Mouse (Mus musculus): ENCODE measurements at regions not wholly inside any gene's neighbourhood (a gene's known extent, or its start where the extent isn't known, plus 50 kb on each side); places are given as distances from the start of the nearest gene placed in this dataset.
A peak's percentile ranks its signal among the peaks of the same experiment; 100 is the strongest.

- DNase-seq: no peak
Measured at GRCm38 (mm10) chr1:41104869-41105268, 299.5 kb downstream of the Tmem182 start.

GRCm38 (mm10) chr1:41121636-41122175, 316.3 kb downstream of the Tmem182 start:
- DNase-seq: no peak

DNA sequence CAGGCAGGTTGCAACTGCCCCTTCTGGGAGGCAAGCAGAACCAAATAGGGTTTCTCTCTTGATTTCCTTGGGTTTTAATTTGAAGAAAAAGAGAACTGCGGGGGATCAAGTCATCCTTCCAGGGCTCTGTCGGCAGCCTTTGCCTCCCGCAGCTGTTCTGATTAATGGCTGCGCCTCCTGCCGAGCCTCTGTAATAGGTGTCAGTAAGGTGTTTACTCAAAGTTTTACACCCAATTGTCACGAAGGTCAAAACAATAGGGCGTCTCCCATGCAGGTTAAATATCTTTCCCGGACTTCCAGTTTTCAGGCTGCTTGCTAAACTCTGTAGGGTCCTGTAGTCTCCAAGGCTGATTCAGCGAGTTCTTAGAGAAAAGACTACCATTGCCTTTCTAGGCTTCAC, 326.0 kb downstream of the Tmem182 start:
- DNase-seq: no peak

- DNase-seq: no peak
Measured at GRCm38 (mm10) chr1:41133143-41133542, 327.7 kb downstream of the Tmem182 start.

DNA sequence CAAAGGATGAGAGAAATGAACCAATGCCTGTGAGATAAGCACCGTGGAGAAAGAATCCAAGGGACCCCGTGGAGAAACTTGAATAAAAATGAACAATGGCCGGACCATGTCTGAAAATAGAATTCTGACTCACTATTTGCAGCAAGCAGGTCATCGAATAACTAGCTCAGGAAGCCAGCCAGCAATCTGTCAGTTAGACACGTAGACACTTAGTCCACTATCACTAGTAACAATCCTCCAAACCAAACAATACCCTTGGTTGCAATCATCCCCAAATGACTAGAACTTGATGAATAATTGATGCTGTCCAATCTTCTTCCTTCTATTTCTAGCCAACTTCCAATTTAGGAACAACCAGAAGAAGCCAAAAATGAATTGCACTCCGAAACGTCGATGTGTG, 328.5 kb downstream of the Tmem182 start:
- no peak for DNase-seq

DNA sequence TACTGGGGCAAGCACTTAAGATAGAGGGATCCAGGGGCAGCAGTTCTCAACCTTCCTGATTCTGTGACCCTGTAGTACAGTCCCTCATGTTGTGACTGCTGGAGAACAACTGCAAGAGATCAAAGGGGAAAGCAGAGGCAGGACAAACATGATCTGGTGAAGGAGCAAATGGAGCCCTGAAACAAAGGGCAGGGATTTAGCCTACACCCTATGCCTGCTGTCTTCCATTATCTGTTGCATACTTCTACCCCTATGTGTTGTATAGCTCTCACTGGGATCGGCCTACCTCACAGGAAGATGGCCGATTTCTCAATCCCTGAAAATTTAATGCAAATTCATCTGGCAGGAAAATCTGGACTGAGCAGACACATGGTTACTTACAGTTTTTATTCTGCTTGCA, 334.3 kb downstream of the Tmem182 start:
- no peak for DNase-seq

DNA sequence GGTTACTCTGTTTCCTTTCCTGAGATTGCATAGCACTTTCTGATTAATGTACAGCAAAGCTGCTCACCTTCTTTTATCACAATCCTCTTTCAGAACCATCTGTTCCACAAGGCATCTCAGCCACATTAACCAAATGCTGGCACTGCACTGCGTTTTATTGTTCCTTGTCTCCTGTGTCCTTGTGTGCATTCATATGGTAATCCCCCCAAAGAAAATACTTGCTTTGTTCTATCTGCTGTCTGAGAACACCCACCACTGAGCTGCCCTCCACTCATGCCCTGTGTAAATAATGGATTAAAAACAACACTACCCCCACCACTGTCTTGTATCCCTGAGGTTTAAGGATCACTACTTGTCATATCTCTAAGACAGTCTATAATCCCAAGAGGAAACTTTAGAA, 335.1 kb downstream of the Tmem182 start:
- no peak for DNase-seq

DNA sequence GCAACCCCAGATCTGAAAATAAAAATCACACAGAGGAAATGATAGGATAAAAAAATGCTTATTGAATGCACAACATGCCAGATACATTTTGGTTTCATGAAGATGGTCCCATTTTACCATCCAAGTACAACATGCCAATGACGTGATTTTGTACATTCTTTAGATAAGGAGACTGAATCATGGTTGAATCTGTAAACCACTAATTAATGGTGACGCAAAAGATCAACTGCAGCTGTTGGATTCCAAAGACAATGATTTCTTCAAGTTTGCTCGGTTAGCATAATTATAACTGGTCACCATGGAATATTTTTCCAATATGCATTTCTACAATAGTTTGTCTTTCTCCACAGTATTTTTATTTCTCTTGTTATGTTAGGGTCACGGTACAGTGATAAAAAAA, 336.6 kb downstream of the Tmem182 start:
- no peak for DNase-seq

GRCm38 (mm10) chr1:41152516-41152915, 347.1 kb downstream of the Tmem182 start:
- DNase-seq: no peak

- no peak for DNase-seq
Measured at GRCm38 (mm10) chr1:41153174-41153999, 348.0 kb downstream of the Tmem182 start.

GRCm38 (mm10) chr1:41154198-41154597, 348.8 kb downstream of the Tmem182 start:
- no peak for DNase-seq

- no peak for DNase-seq
Measured at GRCm38 (mm10) chr1:41156946-41157345, 351.5 kb downstream of the Tmem182 start.

GRCm38 (mm10) chr1:41157651-41158513, 352.5 kb downstream of the Tmem182 start:
- DNase-seq: no peak

GRCm38 (mm10) chr1:41165878-41166786, 360.7 kb downstream of the Tmem182 start:
- DNase-seq: no peak

- DNase-seq: no peak
Measured at GRCm38 (mm10) chr1:41166787-41167420, 361.5 kb downstream of the Tmem182 start.

DNA sequence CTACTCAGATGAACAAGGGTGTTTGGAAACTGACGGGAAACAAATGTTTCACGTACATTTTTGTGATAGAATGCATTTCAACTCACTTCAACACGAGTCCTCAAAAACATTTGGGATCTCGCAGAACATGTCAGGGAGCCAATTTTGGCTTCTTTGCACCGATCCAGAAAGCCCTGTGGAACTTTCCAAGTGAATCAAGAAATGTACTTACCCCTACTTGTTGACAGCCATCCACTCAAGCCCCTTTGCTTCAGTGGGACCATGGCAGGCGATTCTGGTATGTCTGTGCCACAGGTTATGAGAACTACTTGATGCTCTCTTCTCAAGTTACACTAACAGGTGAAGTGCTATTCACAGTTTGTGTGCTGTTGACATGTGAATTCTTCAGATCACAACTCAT, 381.6 kb downstream of the Tmem182 start:
- DNase-seq: no peak

- DNase-seq: no peak
Measured at GRCm38 (mm10) chr1:41212876-41213275, 407.5 kb downstream of the Tmem182 start.

- no peak for DNase-seq
Measured at GRCm38 (mm10) chr1:41225851-41226250, 420.4 kb downstream of the Tmem182 start.

DNA sequence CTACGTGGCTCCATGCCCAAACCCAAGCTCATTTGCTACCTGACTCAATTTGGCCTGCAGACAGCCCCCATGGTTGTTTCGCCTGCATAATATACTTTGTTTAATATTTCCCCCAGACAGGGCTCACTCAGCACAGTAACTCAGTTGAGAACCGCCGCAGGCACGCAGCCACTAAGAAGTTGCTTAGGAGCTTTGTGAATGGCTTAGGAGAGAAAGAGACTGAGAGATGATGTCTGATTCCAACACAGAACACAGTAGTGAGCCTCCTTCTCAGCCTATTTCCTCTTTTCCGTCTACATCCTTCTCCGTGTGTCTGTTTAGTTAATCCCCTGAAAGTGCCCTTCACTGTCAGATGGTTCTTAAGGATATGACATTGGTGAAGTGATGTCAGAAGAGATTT, 429.9 kb downstream of the Tmem182 start:
- DNase-seq: no peak

DNA sequence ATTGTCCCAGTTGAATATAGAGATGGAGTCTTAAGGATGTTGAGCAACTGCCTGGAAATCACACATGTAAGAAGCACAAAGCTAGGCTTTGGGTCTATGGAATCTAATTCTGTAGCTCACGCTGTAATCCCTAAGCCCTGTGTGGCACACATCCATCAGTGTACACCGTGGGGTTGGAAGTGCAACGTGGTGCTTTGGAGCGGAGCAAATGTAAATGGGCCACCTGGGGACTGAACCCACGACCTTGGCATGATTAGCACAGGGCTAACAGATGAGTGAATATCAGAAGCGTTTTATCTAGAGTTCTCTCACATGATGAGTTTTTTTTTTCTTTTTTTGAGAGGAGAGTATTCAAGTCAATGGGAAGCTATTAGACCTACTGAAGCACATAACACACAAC, 437.6 kb downstream of the Tmem182 start:
- no peak for DNase-seq

- DNase-seq: no peak
Measured at GRCm38 (mm10) chr1:41244627-41245026, 439.2 kb downstream of the Tmem182 start.

DNA sequence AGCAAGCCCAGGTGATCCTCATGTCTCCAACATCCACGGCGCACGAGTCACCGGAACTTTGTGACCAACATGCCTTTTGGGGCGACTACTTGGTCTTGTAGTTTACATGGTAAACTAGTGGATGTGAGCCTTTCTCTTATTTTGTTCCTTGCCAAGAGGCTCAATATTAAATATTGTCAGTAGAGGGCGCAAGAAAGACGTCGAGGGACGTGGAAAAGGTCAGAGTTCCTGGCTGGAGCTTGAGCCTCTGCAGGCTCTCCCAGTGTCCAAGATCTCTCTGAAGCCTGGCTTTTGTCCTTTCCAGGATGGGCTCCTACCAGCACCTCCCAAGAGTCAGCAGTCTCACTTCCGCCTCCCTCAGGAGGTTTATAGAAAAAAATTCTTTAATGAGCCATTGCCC, 458.8 kb downstream of the Tmem182 start:
- DNase-seq: peak; percentile 14
